Mouse (Mus musculus) liver, embryonic 11.5 days (tissue): Measurements from ENCODE around the gene Gtf3c5. TPM values are rescaled to one million over a fixed set of nuclear protein-coding genes. Genes with fewer than 3 reads are reported as not detected.

Experiments used
- ATAC-seq: fragments of 200-750 bp; cut with Nextera tagmentation; replicated peaks from 2 replicates; pipeline ENCODE4 v1.8.0; 2017; ENCODE audit warnings: moderate number of reproducible peaks, mild to moderate bottlenecking, moderate TSS enrichment, moderate library complexity; ENCODE audit not compliant: low FRiP score
- DNase-seq: peaks from one replicate; pipeline ENCODE4 v3.0.0-alpha.2; 2017; ENCODE audit warnings: low spot score
- H3K27ac ChIP-seq: fragments of 300-500 bp; sonication (generic); 2 replicates; pipeline ENCODE4 v1.5.1; 2014; ENCODE audit warnings: mild to moderate bottlenecking, low read depth, low read length, control low read depth
- H3K27me3 ChIP-seq: fragments of 300-500 bp; sonication (generic); replicated peaks from 2 replicates; pipeline ENCODE4 v1.6.1; 2014; ENCODE audit warnings: low read length, mixed read lengths; ENCODE audit not compliant: control insufficient read depth, insufficient read depth
- H3K36me3 ChIP-seq: fragments of 300-500 bp; sonication (generic); 2 replicates; pipeline ENCODE4 v1.6.1; 2014; ENCODE audit warnings: mild to moderate bottlenecking, low read length, moderate library complexity, mixed read lengths; ENCODE audit not compliant: control insufficient read depth, insufficient read depth
- H3K4me1 ChIP-seq: fragments of 300-500 bp; sonication (generic); replicated peaks from 2 replicates; pipeline ENCODE4 v1.6.1; 2014; ENCODE audit warnings: low read length, mixed read lengths; ENCODE audit not compliant: control insufficient read depth, insufficient read depth
- H3K4me2 ChIP-seq: fragments of 300-500 bp; sonication (generic); 2 replicates; pipeline ENCODE4 v1.6.1; 2014; ENCODE audit warnings: mild to moderate bottlenecking, control low read depth, moderate library complexity
- H3K4me3 ChIP-seq: fragments of 300-500 bp; sonication (generic); 2 replicates; pipeline ENCODE4 v1.5.1; 2014; ENCODE audit warnings: low read depth, low read length, control low read depth
- H3K9ac ChIP-seq: fragments of 300-500 bp; sonication (generic); 2 replicates; pipeline ENCODE4 v1.6.1; 2014; ENCODE audit warnings: low read depth, low read length, control low read depth
- H3K9me3 ChIP-seq: fragments of 300-500 bp; sonication (generic); 2 replicates; pipeline ENCODE4 v1.6.1; 2016; ENCODE audit warnings: low read length, inconsistent platforms, mixed read lengths; ENCODE audit not compliant: control insufficient read depth
- WGBS: fragments of 180-500 bp; shearing (Covaris S2); extraction: QIAGEN DNeasy Blood & Tissue Kit; methylation state at CpG from one replicate; pipeline ENCODE4 v1.1.7; 2014; 5-methylcytosine and 5-hydroxymethylcytosine counted together
- polyA plus RNA-seq: library from polyadenylated mRNA; unstranded; fragments of >200 nt; fragmentation: Nextera tagmentation; extraction: Ambion mirVana; gene quantifications from 2 replicates; pipeline ENCODE4 v1.2.1, GENCODE M21; 2014

The Gtf3c5 gene
- polyA plus RNA-seq, 1 experiment from 2014 or later: 30.8 TPM

- WGBS: 61% methylated on average over 14 of the region's 14 CpGs
- H3K9ac ChIP-seq: no peak overlapping the region; the same call in 1 of the 2 replicates
- no peak for DNase-seq
- no peak for ATAC-seq
- peak overlapping the region; percentile 87 for H3K27ac ChIP-seq
- no peak overlapping the region for H3K4me3 ChIP-seq
- peaks cover 67% of the 10 kb centered on the region for H3K4me1 ChIP-seq
- H3K36me3 ChIP-seq: peaks cover 3% of the 10 kb centered on the region; the same call in 1 of the 2 replicates
- H3K9me3 ChIP-seq: no peaks in the 10 kb centered on the region
- H3K4me2 ChIP-seq: no peak overlapping the region
- H3K27me3 ChIP-seq: no peaks in the 10 kb centered on the region
Measured at GRCm38 (mm10) chr2:28605789-28606541, 22.4 kb upstream of the Gtf3c5 start.

DNA sequence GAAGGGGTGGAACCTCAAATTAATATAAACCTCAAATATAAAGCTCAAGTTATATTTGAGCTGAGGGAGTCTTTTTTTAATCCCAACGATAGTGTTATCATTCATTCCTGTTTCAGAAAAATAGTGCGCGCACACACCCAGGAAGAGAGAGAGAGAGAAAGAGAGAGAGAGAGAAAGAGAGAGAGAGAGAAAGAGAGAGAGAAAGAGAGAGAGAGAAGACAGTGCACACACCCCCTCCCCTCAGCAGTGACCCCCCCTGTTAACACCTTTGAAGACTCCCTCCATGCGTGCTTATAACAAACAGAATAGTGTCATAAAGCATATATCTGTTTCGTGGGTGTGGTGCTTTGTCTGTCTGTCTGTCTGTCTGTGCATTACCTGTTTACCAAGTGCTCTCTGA is 20.0 kb upstream of the Gtf3c5 start:
- H3K27ac ChIP-seq: peak overlapping the region; percentile 97
- ATAC-seq: no peak
- DNase-seq: no peak
- peaks cover 72% of the 10 kb centered on the region for H3K4me1 ChIP-seq
- no peak overlapping the region for H3K4me2 ChIP-seq
- H3K27me3 ChIP-seq: no peaks in the 10 kb centered on the region
- 83% methylated on average over 5 of the region's 5 CpGs for WGBS
- no peaks in the 10 kb centered on the region for H3K9me3 ChIP-seq
- no peak overlapping the region for H3K4me3 ChIP-seq
- peak overlapping the region; percentile 34; the same call in 1 of the 2 replicates for H3K9ac ChIP-seq
- no peaks in the 10 kb centered on the region for H3K36me3 ChIP-seq

DNA sequence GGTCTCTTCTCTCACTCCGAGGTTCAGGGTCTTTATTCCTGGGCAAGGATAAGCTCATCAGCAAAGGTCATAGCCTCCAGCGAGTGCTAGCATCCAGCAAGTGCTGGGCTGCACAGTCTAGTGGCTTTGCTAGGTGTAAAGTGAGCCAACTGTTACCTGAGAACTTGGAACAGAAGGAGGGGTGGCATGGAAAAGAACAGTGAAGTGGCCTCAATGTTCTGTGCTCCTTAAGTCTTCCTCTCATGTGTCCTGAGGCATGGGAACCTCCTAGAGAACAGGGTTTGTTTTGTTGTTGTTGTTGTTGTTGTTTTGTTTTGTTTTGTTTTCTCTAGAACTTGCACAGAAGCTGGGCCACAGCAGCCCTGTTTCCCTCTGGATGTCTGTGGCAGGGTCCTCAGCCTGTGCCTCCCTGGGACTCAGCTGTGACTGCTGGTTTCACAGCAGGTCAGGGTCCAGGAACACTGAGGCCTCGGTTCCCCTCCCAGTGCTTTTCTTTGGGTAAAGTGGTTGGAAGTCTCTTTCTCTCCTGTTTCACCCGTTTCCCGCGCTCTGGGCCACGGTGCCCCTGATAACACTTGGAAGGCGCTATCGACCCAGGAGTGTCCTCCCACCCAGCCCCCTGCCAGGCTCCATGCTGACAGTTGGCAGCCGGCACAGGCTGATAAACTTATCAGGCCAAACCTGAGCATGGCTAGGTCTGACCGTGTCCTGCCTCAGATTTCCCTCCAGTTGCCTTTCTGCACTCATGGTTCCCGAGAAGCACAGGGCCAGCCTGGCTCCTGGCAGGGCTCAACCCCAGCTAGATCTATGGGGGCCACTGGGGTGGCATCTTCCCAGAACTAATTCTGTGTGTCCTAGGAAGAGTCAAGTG is 18.4 kb upstream of the Gtf3c5 start:
- DNase-seq (peak; percentile 83), ATAC-seq (peak; percentile 87)
- Histone ChIP-seq H3K4me1 (peaks cover 73% of the 10 kb centered on the region), H3K36me3 (no peaks in the 10 kb centered on the region), H3K27ac (peak overlapping the region; percentile 97), H3K4me2 (peak overlapping the region; percentile 52), H3K9me3 (no peaks in the 10 kb centered on the region), H3K4me3 (no peak overlapping the region), H3K9ac (peak overlapping the region; percentile 66), H3K27me3 (no peaks in the 10 kb centered on the region)
- WGBS: 18% methylated on average over 12 of the region's 12 CpGs

DNA sequence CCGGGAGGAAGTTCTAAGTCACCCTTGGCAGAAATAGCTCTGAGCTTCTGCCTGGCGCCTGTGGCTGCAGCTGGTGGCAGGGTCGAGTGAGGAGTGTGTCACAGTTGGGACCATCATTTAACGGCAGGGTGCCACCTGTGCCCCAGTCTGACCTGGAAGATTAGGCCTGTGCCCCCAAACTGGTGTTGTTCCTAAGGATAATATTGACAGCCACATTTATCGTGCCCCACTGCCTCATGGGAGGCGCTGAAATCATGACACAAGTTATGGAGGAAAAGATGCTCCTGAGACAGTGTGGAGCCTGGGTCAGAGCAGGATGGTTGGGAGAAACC is 16.0 kb upstream of the Gtf3c5 start:
- no peak for DNase-seq
- Histone ChIP-seq H3K4me3 (no peak overlapping the region), H3K9me3 (no peaks in the 10 kb centered on the region), H3K4me2 (peak overlapping the region; percentile 49), H3K27ac (peak overlapping the region; percentile 97), H3K9ac (peak overlapping the region; percentile 49), H3K27me3 (no peaks in the 10 kb centered on the region), H3K36me3 (no peaks in the 10 kb centered on the region), H3K4me1 (peaks cover 78% of the 10 kb centered on the region)
- no peak for ATAC-seq
- 36% methylated on average over 6 of the region's 6 CpGs for WGBS

DNA sequence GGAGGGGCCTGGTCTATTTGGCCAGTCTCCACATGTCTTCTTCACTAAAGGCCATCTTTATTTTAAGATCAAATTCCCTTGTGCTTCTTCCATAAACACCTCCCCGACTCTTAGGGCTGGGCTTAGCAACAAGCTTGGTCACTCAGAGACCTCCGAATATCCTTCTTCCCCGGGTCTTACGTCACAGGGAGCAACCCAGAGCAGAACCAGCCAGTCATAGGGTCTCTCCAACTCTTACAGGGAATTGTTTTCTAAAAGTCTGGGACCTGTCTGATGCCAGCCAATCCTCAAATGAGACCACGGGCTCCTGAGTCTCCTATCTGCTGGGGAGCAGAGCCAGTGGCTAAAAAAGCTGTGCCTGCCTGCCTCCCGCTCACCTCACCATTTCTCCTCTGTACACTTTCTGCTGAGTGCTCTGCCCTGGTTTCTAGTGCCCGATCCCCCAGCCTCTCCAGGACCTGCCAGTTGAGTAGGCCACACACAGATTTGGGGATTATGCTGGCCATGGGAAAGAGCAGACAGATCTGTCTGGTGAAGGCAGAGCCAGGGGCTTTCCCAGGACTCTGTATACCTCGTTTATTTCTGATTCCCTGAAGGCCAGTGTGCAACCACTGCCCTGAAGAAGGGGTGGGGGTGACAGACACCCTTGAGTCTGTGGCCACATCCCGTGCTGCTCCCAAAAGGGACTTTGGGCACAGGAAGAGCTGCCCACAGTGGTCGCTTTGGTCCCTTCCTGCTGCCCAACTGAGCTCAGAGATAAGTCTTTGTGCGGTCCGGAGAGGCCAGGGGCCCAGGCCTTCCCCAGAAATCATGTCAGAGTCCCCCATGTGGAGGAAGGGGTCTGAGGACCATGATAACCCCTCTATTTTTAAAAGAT is 15.4 kb upstream of the Gtf3c5 start:
- Histone ChIP-seq H3K4me2 (peak overlapping the region; percentile 49), H3K27ac (peak overlapping the region; percentile 97), H3K4me1 (peaks cover 78% of the 10 kb centered on the region), H3K9ac (peak overlapping the region; percentile 49), H3K27me3 (no peaks in the 10 kb centered on the region), H3K4me3 (no peak overlapping the region), H3K36me3 (no peaks in the 10 kb centered on the region), H3K9me3 (no peaks in the 10 kb centered on the region)
- DNase-seq (no peak), ATAC-seq (no peak)
- 36% methylated on average over 12 of the region's 12 CpGs for WGBS

- WGBS: 44% methylated on average over 7 of the region's 7 CpGs
- H3K36me3 ChIP-seq: no peaks in the 10 kb centered on the region
- H3K27ac ChIP-seq: peak overlapping the region; percentile 97
- ATAC-seq (peak; percentile 86), DNase-seq (peak; percentile 80)
- H3K4me2 ChIP-seq: peak overlapping the region; percentile 49
- no peaks in the 10 kb centered on the region for H3K9me3 ChIP-seq
- peaks cover 75% of the 10 kb centered on the region for H3K4me1 ChIP-seq
- no peaks in the 10 kb centered on the region for H3K27me3 ChIP-seq
- H3K9ac ChIP-seq: peak overlapping the region; percentile 51
- no peak overlapping the region for H3K4me3 ChIP-seq
Measured at GRCm38 (mm10) chr2:28597733-28598547, 14.4 kb upstream of the Gtf3c5 start.

GRCm38 (mm10) chr2:28596998-28597397 is 13.4 kb upstream of the Gtf3c5 start:
- Histone ChIP-seq H3K4me3 (no peak overlapping the region), H3K27ac (peak overlapping the region; percentile 97), H3K4me2 (peak overlapping the region; percentile 22), H3K27me3 (0 out of 2 replicates have a peak, but pooled peaks cover 2% of the 10 kb centered on the region), H3K36me3 (no peaks in the 10 kb centered on the region), H3K9ac (peak overlapping the region; percentile 51; the same call in 1 of the 2 replicates), H3K9me3 (no peaks in the 10 kb centered on the region), H3K4me1 (peaks cover 70% of the 10 kb centered on the region)
- ATAC-seq: no peak
- DNase-seq: no peak
- WGBS: 76% methylated on average over 7 of the region's 7 CpGs
